Mouse (Mus musculus): ENCODE data around the gene Adgrf1. TPM values are rescaled to one million over a fixed set of nuclear protein-coding genes. Genes with fewer than 3 reads are reported as not detected.

The Adgrf1 gene
- polyA plus RNA-seq, 1 experiment from 2014 or later: not detected

DNA sequence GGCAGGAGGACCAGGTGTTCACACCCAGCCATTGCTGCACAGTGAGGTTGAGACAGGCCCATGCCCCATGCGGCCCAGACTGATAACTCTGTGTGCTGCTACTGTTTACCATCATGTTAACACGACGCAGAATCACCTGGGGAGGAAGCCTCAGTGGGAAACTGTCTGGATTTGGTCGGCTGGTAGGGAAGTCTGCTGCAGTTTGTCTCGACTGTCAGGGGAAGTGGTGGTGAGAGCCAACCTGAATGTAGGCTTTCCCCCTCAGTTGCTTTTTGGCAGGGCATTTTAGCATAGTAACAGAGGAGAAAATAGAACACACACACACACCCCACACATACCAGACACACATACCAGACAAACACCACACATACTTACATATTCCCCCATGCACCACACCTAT lies 12.7 kb downstream of the Adgrf1 start:
- Histone ChIP-seq H3K27ac (ENCODE audit: low read length) (no peak overlapping the region), H3K4me3 (ENCODE audit: low read length) (no peak overlapping the region), H3K9ac (ENCODE audit: low read length) (no peak overlapping the region), H3K9me3 (replicated peaks; ENCODE audit: control insufficient read depth, low read length) (no peaks in the 10 kb centered on the region), H3K4me1 (ENCODE audit: control insufficient read depth, insufficient read depth, low read length) (no peaks in the 10 kb centered on the region), H3K36me3 (ENCODE audit: control insufficient read depth, insufficient read depth) (no peaks in the 10 kb centered on the region), H3K4me2 (ENCODE audit: low read depth, low read length) (no peak overlapping the region), H3K27me3 (ENCODE audit: control insufficient read depth, insufficient read depth, low read length) (no peaks in the 10 kb centered on the region)
- ATAC-seq (replicated peaks; ENCODE audit: extremely low read depth, insufficient read depth, low FRiP score): no peak
- WGBS: 66% methylated on average over 5 of the region's 5 CpGs

DNA sequence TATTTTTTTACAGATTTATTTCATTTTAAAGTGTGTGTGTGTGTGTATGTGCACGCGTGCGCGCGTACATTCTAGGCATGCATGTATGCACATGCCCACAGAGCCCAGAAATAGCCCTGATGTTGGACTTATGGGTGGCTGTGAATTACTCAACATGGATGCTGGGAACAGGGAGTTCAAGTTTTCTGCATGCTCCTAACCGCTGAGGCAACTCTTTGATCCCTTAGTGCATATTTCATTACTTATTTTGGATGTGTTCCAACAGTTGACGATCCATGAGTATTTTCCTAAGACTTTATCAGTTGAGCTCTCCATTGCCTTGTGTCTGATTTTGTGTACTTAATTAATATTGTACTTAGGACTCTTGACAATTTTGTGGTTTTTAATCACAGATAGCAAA lies 29.4 kb downstream of the Adgrf1 start:
- H3K27ac ChIP-seq (ENCODE audit: low read length): no peak overlapping the region

DNA sequence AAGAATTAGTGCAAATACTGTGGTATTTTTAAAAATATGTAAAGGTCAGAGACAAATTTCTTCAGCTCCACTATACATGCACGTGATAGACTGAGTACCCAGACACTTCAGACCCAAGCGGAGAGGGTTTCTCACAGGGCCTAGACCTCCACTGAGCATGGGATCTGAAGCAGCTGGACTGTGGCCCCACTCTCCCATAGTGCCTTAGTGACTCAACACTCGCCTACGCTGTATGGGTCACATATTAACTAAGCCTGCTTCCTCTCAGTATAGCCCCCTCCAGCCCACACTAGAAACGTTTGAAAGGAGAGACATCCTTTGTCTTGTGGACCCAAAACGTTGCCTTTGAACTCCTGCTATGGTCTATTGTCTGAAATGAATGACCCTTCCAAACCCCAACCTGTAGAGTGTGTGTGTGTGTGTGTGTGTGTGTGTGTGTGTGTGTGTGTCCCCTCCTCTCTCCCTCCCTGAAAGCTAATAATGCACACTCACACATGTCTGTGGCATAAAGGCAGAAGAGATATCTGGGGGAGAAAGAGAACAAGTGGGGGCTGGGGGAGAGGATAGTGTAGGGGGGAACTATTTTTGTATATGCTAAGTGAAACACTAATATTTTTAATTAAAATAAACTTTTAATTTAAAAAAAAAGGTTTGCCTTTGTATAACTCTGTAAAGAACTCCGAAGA lies 56.0 kb downstream of the Adgrf1 start:
- H3K9me3 ChIP-seq (replicated peaks; ENCODE audit: control insufficient read depth, low read length): no peaks in the 10 kb centered on the region; the same call in 1 of the 2 replicates
- peak overlapping the region; percentile 78 for H3K4me2 ChIP-seq (ENCODE audit: low read depth, low read length)
- WGBS: 49% methylated on average over 7 of the region's 7 CpGs
- H3K27me3 ChIP-seq (ENCODE audit: control insufficient read depth, insufficient read depth, low read length): no peaks in the 10 kb centered on the region
- 0 out of 2 replicates have a peak overlapping the region, but pooled peaks have one; percentile 19 for H3K9ac ChIP-seq (ENCODE audit: low read length)
- peaks cover 5% of the 10 kb centered on the region for H3K4me1 ChIP-seq (ENCODE audit: control insufficient read depth, insufficient read depth, low read length)
- H3K27ac ChIP-seq (ENCODE audit: low read length): no peak overlapping the region
- no peak for ATAC-seq (replicated peaks; ENCODE audit: extremely low read depth, insufficient read depth, low FRiP score)
- no peaks in the 10 kb centered on the region for H3K36me3 ChIP-seq (ENCODE audit: control insufficient read depth, insufficient read depth)
- H3K4me3 ChIP-seq (ENCODE audit: low read length): no peak overlapping the region; the same call in 1 of the 2 replicates

More for the DNA sequence above, 29.4 kb downstream of the Adgrf1 start:
- Histone ChIP-seq H3K36me3 (ENCODE audit: control insufficient read depth, insufficient read depth) (no peaks in the 10 kb centered on the region), H3K9ac (ENCODE audit: low read length) (no peak overlapping the region), H3K4me1 (ENCODE audit: control insufficient read depth, insufficient read depth, low read length) (no peaks in the 10 kb centered on the region), H3K4me3 (ENCODE audit: low read length) (no peak overlapping the region), H3K27me3 (ENCODE audit: control insufficient read depth, insufficient read depth, low read length) (0 out of 2 replicates have a peak, but pooled peaks cover 2% of the 10 kb centered on the region), H3K4me2 (ENCODE audit: low read depth, low read length) (no peak overlapping the region), H3K9me3 (replicated peaks; ENCODE audit: control insufficient read depth, low read length) (no peaks in the 10 kb centered on the region)
- 80% methylated on average over 7 of the region's 7 CpGs for WGBS
- no peak for ATAC-seq (replicated peaks; ENCODE audit: extremely low read depth, insufficient read depth, low FRiP score)

DNA sequence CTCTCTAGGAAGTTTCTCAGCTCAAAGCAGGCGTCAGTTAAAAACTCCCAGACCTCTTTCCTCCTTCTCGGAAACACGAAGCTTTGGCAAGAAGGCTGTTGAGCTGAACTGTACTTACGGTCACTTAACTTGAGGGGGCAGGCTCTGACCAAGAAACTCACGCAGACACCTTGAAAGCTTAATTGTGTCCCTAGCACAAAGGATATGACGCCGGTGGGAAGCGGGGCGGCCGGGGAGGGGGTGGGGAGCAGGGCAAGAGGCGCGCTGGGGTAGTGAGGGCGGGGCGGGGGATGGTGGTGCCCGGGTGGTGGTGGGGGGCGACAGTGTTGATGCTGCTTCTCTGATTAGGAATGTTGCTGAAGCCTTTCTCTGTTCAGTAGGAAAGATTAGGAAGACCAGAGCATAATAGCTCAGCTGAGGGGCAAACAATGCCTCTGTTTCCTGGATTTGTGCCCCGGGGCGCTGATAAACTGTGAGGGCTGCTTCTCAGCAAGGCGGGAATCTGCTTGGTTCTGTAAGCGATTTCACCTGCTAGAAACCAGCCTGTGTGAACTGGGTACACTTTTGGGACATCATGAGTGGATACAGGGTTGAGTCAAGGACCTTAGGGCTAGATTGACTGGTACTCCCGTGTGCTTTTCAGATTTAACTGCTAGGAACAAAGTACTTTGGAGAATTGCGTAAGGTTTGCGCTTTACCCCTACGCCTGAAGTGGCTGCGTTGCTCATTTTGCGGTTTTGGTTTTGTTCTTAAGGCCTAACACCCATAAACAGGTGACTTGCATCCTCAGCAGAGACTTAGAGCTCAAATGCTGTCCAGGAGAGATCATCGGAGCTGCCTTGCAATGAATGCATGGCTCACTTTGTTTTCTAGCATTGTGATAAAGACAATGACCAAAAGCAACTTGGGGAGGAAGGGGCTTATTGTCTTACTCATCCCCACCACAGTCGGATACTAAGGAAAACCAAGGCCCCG lies 56.9 kb downstream of the Adgrf1 start:
- H3K27ac ChIP-seq (ENCODE audit: low read length): peak overlapping the region; percentile 66
- H3K27me3 ChIP-seq (ENCODE audit: control insufficient read depth, insufficient read depth, low read length): no peaks in the 10 kb centered on the region
- peaks cover 7% of the 10 kb centered on the region for H3K4me1 ChIP-seq (ENCODE audit: control insufficient read depth, insufficient read depth, low read length)
- peak overlapping the region; percentile 49 for H3K4me3 ChIP-seq (ENCODE audit: low read length)
- H3K9me3 ChIP-seq (replicated peaks; ENCODE audit: control insufficient read depth, low read length): no peaks in the 10 kb centered on the region; the same call in 1 of the 2 replicates
- H3K9ac ChIP-seq (ENCODE audit: low read length): peak overlapping the region; percentile 67
- H3K4me2 ChIP-seq (ENCODE audit: low read depth, low read length): peak overlapping the region; percentile 78
- no peaks in the 10 kb centered on the region for H3K36me3 ChIP-seq (ENCODE audit: control insufficient read depth, insufficient read depth)
- ATAC-seq (replicated peaks; ENCODE audit: extremely low read depth, insufficient read depth, low FRiP score): peak; percentile 87
- WGBS: 15% methylated on average over 29 of the region's 29 CpGs

DNA sequence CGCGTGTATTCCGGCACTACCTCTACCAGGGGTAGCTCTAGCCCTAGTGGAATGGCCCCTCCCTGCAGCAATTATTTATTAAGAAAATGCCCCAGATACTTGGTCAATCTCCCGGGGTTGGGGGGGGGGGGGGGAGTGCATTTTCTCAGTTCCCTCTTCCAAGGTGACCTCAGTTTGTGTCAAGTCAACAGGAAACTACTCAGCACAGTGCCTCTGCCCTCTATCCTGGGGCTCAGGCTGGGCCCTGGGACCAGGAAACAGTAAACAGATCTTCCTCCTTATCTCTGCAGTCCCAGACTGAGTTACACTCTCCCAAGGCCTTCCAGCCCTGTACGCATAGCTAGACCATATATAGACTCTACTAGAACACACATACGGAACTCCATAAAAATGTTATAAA lies 57.7 kb downstream of the Adgrf1 start:
- no peak overlapping the region for H3K4me3 ChIP-seq (ENCODE audit: low read length)
- no peak overlapping the region for H3K9ac ChIP-seq (ENCODE audit: low read length)
- WGBS: 64% methylated on average over 6 of the region's 6 CpGs
- no peaks in the 10 kb centered on the region; the same call in 1 of the 2 replicates for H3K9me3 ChIP-seq (replicated peaks; ENCODE audit: control insufficient read depth, low read length)
- peaks cover 11% of the 10 kb centered on the region for H3K4me1 ChIP-seq (ENCODE audit: control insufficient read depth, insufficient read depth, low read length)
- no peaks in the 10 kb centered on the region for H3K27me3 ChIP-seq (ENCODE audit: control insufficient read depth, insufficient read depth, low read length)
- no peaks in the 10 kb centered on the region for H3K36me3 ChIP-seq (ENCODE audit: control insufficient read depth, insufficient read depth)
- ATAC-seq (replicated peaks; ENCODE audit: extremely low read depth, insufficient read depth, low FRiP score): peak; percentile 38; the same call in 1 of the 2 replicates
- no peak overlapping the region for H3K4me2 ChIP-seq (ENCODE audit: low read depth, low read length)
- H3K27ac ChIP-seq (ENCODE audit: low read length): no peak overlapping the region

DNA sequence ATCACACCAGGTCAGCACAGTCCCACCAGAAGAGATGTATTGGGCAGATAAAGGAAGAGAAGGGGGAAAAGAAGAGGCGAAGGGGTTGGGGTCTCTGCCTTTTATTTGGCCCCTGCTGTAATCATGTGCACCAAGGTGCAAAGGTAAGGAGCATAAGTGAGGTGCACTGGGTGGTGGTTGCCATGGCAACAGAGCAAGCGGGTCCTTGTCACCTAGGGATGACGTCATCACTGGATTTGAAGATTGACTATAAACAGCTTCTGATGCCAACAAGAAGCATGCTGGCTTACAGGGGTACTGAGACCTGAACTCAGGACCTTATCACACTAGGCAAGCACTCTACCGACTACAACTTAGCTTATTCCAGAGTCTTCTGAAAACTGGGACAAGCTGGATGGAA lies 59.1 kb downstream of the Adgrf1 start:
- 69% methylated on average over 4 of the region's 4 CpGs for WGBS
- no peak overlapping the region for H3K27ac ChIP-seq (ENCODE audit: low read length)
- no peaks in the 10 kb centered on the region for H3K27me3 ChIP-seq (ENCODE audit: control insufficient read depth, insufficient read depth, low read length)

DNA sequence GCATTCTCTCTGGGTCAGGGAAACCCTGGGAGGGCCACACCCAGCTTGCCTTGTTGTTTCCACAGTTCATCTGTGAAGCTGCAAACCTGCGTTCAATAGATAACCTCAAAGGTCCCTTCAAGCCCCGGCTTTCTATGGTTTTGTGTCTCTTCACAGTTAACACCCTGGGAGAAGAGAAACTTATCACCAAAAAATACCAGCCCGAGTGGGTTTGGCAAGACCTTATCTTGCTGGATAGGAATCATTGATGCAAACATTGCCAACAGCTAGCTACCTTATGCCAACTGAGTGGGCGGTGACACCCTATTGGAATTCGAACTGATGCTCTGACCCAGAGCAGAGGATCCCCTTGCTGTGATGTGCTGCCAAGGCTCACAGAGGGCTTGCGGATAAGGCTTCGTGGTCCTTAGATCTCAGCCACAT lies 59.6 kb downstream of the Adgrf1 start:
- no peak overlapping the region for H3K4me2 ChIP-seq (ENCODE audit: low read depth, low read length)
- H3K4me1 ChIP-seq (ENCODE audit: control insufficient read depth, insufficient read depth, low read length): peaks cover 11% of the 10 kb centered on the region
- H3K36me3 ChIP-seq (ENCODE audit: control insufficient read depth, insufficient read depth): no peaks in the 10 kb centered on the region
- H3K27me3 ChIP-seq (ENCODE audit: control insufficient read depth, insufficient read depth, low read length): no peaks in the 10 kb centered on the region
- 38% methylated on average over 7 of the region's 7 CpGs for WGBS
- ATAC-seq (replicated peaks; ENCODE audit: extremely low read depth, insufficient read depth, low FRiP score): no peak
- no peak overlapping the region for H3K4me3 ChIP-seq (ENCODE audit: low read length)
- H3K27ac ChIP-seq (ENCODE audit: low read length): no peak overlapping the region
- H3K9ac ChIP-seq (ENCODE audit: low read length): no peak overlapping the region
- H3K9me3 ChIP-seq (replicated peaks; ENCODE audit: control insufficient read depth, low read length): no peaks in the 10 kb centered on the region

More for the DNA sequence above, 59.1 kb downstream of the Adgrf1 start:
- Histone ChIP-seq H3K4me3 (ENCODE audit: low read length) (no peak overlapping the region), H3K36me3 (ENCODE audit: control insufficient read depth, insufficient read depth) (no peaks in the 10 kb centered on the region), H3K9ac (ENCODE audit: low read length) (no peak overlapping the region), H3K4me2 (ENCODE audit: low read depth, low read length) (no peak overlapping the region), H3K4me1 (ENCODE audit: control insufficient read depth, insufficient read depth, low read length) (peaks cover 11% of the 10 kb centered on the region), H3K9me3 (replicated peaks; ENCODE audit: control insufficient read depth, low read length) (no peaks in the 10 kb centered on the region)
- ATAC-seq (replicated peaks; ENCODE audit: extremely low read depth, insufficient read depth, low FRiP score): no peak

DNA sequence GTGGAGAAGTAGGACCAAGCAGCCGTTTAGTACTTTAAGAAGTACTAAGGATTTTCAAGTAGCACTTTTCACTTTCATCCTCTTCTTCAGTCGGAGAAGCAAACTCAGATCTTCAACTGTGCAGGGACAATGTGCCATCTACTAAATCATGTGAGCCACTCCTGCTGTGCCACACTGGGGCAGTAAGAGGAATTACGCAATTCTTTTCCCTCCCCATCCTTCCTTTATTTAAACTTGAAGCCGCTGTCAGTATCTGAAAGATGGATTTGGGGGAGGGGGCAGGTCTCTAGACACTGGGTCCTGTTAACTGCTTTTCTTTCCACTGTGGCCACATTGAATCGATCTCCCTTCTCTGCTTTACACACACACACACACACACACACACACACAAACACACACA lies 62.6 kb downstream of the Adgrf1 start:
- Histone ChIP-seq H3K4me1 (ENCODE audit: control insufficient read depth, insufficient read depth, low read length) (peaks cover 6% of the 10 kb centered on the region), H3K9me3 (replicated peaks; ENCODE audit: control insufficient read depth, low read length) (no peaks in the 10 kb centered on the region), H3K36me3 (ENCODE audit: control insufficient read depth, insufficient read depth) (no peaks in the 10 kb centered on the region), H3K27me3 (ENCODE audit: control insufficient read depth, insufficient read depth, low read length) (no peaks in the 10 kb centered on the region), H3K9ac (ENCODE audit: low read length) (no peak overlapping the region), H3K4me3 (ENCODE audit: low read length) (no peak overlapping the region), H3K4me2 (ENCODE audit: low read depth, low read length) (no peak overlapping the region), H3K27ac (ENCODE audit: low read length) (no peak overlapping the region)
- 56% methylated on average over 5 of the region's 5 CpGs for WGBS
- ATAC-seq (replicated peaks; ENCODE audit: extremely low read depth, insufficient read depth, low FRiP score): no peak

DNA sequence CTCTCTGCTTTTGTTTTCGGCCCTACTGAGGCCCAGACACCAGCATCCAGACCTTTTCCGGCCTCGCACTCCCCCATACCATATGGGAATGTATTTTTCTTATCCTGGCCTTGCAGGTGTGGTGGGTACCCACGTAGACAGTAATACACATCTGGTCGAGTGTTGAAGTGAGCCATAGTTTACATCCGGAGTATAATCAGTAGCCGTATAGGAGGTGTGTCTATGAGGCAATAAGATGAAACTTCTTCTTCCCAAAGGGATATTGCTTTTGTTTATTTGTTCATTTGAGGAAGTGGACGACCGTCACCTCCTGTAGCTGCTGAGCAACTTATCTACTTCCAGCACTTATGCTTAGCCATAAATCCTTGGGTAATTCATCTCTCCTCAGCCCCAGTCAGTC lies 63.9 kb downstream of the Adgrf1 start:
- H3K4me3 ChIP-seq (ENCODE audit: low read length): no peak overlapping the region
- 55% methylated on average over 9 of the region's 9 CpGs for WGBS
- no peaks in the 10 kb centered on the region for H3K36me3 ChIP-seq (ENCODE audit: control insufficient read depth, insufficient read depth)
- no peak overlapping the region for H3K9ac ChIP-seq (ENCODE audit: low read length)
- H3K27me3 ChIP-seq (ENCODE audit: control insufficient read depth, insufficient read depth, low read length): no peaks in the 10 kb centered on the region
- no peak overlapping the region for H3K4me2 ChIP-seq (ENCODE audit: low read depth, low read length)
- no peaks in the 10 kb centered on the region for H3K9me3 ChIP-seq (replicated peaks; ENCODE audit: control insufficient read depth, low read length)
- ATAC-seq (replicated peaks; ENCODE audit: extremely low read depth, insufficient read depth, low FRiP score): peak; percentile 30; the same call in 1 of the 2 replicates
- no peak overlapping the region; the same call in 1 of the 2 replicates for H3K27ac ChIP-seq (ENCODE audit: low read length)
- H3K4me1 ChIP-seq (ENCODE audit: control insufficient read depth, insufficient read depth, low read length): peaks cover 6% of the 10 kb centered on the region
